Mouse (Mus musculus) lung, postnatal 0 days (tissue): Measurements from ENCODE around the gene Clba1.

ENCODE experiments used
- CTCF ChIP-seq: IDR thresholded peaks from 2 replicates; pipeline ENCODE4 v1.5.1; 2016; ENCODE audit warnings: antibody characterized with exemption, mild to moderate bottlenecking
- EP300 ChIP-seq: IDR thresholded peaks from 2 replicates; pipeline ENCODE4 v1.6.1; 2016; ENCODE audit warnings: antibody characterized with exemption, mild to moderate bottlenecking, control low read depth

GRCm38 (mm10) chr12:112820401-112820999, 11.8 kb downstream of the Clba1 start:
- TF ChIP-seq CTCF (no peak), EP300 (no peak)
